Mouse (Mus musculus): ENCODE measurements at regions not wholly inside any gene's neighbourhood (a gene's known extent, or its start where the extent isn't known, plus 50 kb on each side); places are given as distances from the start of the nearest gene placed in this dataset.

- TF ChIP-seq POLR2A (IDR thresholded peaks at IDR 0.05; ENCODE audit: low read depth, low read length) (no peak), CTCF (conservative IDR thresholded peaks at IDR 0.05; ENCODE audit: insufficient read depth, insufficient read length, low read depth, low read length) (no peak)
These were observed 107.8 kb upstream of the Arid2 start for GRCm38 (mm10) chr15:96179511-96179910.

Data from kidney, adult 2 months (tissue).